Mouse (Mus musculus): ENCODE measurements around the gene Lhx8.

DNA sequence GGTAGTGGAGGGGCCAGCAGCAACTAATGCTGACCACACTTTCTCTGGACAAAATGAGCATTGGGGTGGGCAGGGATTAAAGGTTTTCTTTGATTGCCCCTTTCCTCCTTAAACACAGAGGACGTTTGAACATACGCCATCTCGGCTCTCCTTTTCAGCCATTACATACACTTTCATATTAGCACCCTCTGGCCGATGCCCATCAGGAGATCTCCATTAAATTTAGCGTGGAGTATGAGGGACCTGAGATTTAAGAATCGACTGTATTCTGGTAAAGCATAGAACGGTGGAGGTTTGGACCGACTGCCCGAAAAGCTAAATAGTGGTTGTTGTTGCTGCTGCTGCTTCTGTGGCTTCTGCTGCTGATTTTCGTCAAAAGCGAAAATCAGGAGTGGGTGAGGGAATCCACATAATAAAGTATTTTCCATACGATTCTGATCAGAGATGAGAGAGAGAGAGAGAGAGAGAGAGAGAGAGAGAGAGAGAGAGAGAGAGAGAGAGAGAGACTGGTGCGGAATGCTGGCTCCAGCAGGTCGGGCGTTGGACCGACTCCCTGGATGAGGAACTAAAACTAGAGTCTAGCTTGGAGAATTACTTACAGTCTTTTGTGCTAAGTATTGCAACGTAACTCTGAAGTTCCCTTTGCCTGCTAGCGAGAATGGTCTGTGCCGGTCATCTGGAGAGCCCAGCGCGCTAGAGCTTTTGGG, 1.2 kb upstream of the Lhx8 start:
- TF ChIP-seq CTCF (IDR thresholded peaks at IDR 0.05; ENCODE audit: low read depth, low read length) = no peak
- TF ChIP-seq TAL1 (conservative IDR thresholded peaks at IDR 0.05; ENCODE audit: low read depth, low read length) = no peak
- TF ChIP-seq GATA1 (IDR thresholded peaks at IDR 0.05; ENCODE audit: borderline replicate concordance, low read length) = no peak
- TF ChIP-seq POLR2AphosphoS5 (IDR thresholded peaks at IDR 0.05; ENCODE audit: insufficient replicate concordance, low read depth, low read length) = no peak

Measured in G1E (cell line).